Mouse (Mus musculus) heart, postnatal 0 days (tissue): ENCODE data around the gene Igll1. TPM values are rescaled to one million over a fixed set of nuclear protein-coding genes. Genes with fewer than 3 reads are reported as not detected.

Experiments used
- ATAC-seq: fragments of 200-750 bp; cut with Nextera tagmentation; 2 replicates; pipeline ENCODE4 v1.8.0; 2017; ENCODE audit warnings: low read depth, moderate number of reproducible peaks, moderate library complexity; ENCODE audit not compliant: insufficient read depth
- DNase-seq: peaks from one replicate; pipeline ENCODE4 v3.0.0-alpha.2; 2016; ENCODE audit warnings: low spot score
- H3K27ac ChIP-seq: fragments of 300-500 bp; sonication (generic); 2 replicates; pipeline ENCODE4 v1.5.1; 2014; ENCODE audit warnings: low read depth, mild to moderate bottlenecking
- H3K27me3 ChIP-seq: fragments of 300-500 bp; sonication (generic); 2 replicates; pipeline ENCODE4 v1.6.1; 2014; ENCODE audit warnings: low read length, mixed read lengths; ENCODE audit not compliant: control insufficient read depth, insufficient read depth
- H3K36me3 ChIP-seq: fragments of 300-500 bp; sonication (generic); replicated peaks from 2 replicates; pipeline ENCODE4 v1.6.1; 2014; ENCODE audit warnings: low read length, mixed read lengths; ENCODE audit not compliant: control insufficient read depth, insufficient read depth
- H3K4me1 ChIP-seq: fragments of 300-500 bp; sonication (generic); 2 replicates; pipeline ENCODE4 v1.6.1; 2014; ENCODE audit warnings: antibody characterized with exemption; ENCODE audit not compliant: control insufficient read depth, insufficient read depth
- H3K4me2 ChIP-seq: fragments of 300-500 bp; sonication (generic); 2 replicates; pipeline ENCODE4 v1.6.1; 2014; ENCODE audit warnings: low read depth, mild to moderate bottlenecking, low read length, moderate library complexity
- H3K4me3 ChIP-seq: fragments of 300-500 bp; sonication (generic); 2 replicates; pipeline ENCODE4 v1.5.1; 2014; ENCODE audit warnings: low read depth, low read length
- H3K9ac ChIP-seq: fragments of 300-500 bp; sonication (generic); replicated peaks from 2 replicates; pipeline ENCODE4 v1.6.1; 2014; ENCODE audit warnings: low read depth, low read length, mixed read lengths
- H3K9me3 ChIP-seq: fragments of 300-500 bp; sonication (generic); replicated peaks from 2 replicates; pipeline ENCODE4 v1.6.1; 2016; ENCODE audit warnings: low read length; ENCODE audit not compliant: control insufficient read depth
- CTCF ChIP-seq: IDR thresholded peaks from 2 replicates; pipeline ENCODE4 v1.5.1; 2016; ENCODE audit warnings: antibody characterized with exemption, control low read depth, low read depth
- EP300 ChIP-seq: IDR thresholded peaks from 2 replicates; pipeline ENCODE4 v1.6.1; 2016; ENCODE audit warnings: antibody characterized with exemption, low read depth
- whole genome bisulfite sequencing: fragments of 180-500 bp; shearing (Covaris S2); extraction: QIAGEN DNeasy Blood & Tissue Kit; methylation state at CpG from one replicate; pipeline ENCODE4 v1.1.7; 2014; 5-methylcytosine and 5-hydroxymethylcytosine counted together
- polyA plus RNA-seq: library from polyadenylated mRNA; unstranded; fragments of >200 nt; fragmentation: Nextera tagmentation; extraction: Ambion mirVana; gene quantifications from 2 replicates; pipeline ENCODE4 v1.2.1, GENCODE M21; 2015
- total RNA-seq: library from RNA; depleted of rRNA; stranded (reverse); fragments of >200 nt; gene quantifications from 2 replicates; pipeline ENCODE4 v1.2.3, GENCODE M21; 2014; ENCODE audit warnings: low replicate concordance

Igll1 gene
- total and polyA plus RNA-seq, 2 experiments from 2014 or later: not detected

- H3K36me3 ChIP-seq: peaks cover 100% of the 10 kb centered on the region
- no peak for DNase-seq
- no peak for ATAC-seq
- TF ChIP-seq EP300: no peak
- TF ChIP-seq CTCF: no peak
- H3K4me1 ChIP-seq: no peaks in the 10 kb centered on the region
- no peaks in the 10 kb centered on the region for H3K9me3 ChIP-seq
- no peak overlapping the region for H3K4me3 ChIP-seq
- H3K4me2 ChIP-seq: no peak overlapping the region
- 96% methylated on average over 1 of the region's 1 CpGs for WGBS
- H3K27ac ChIP-seq: no peak overlapping the region
- no peaks in the 10 kb centered on the region for H3K27me3 ChIP-seq
- no peak overlapping the region for H3K9ac ChIP-seq
Measured at GRCm38 (mm10) chr16:16888341-16888740, 24.6 kb upstream of the Igll1 start.

- Histone ChIP-seq H3K27me3 (no peaks in the 10 kb centered on the region), H3K9me3 (no peaks in the 10 kb centered on the region), H3K9ac (no peak overlapping the region), H3K4me2 (no peak overlapping the region), H3K36me3 (peaks cover 87% of the 10 kb centered on the region), H3K4me3 (no peak overlapping the region), H3K4me1 (no peaks in the 10 kb centered on the region), H3K27ac (no peak overlapping the region)
- ATAC-seq (no peak), DNase-seq (no peak)
- TF ChIP-seq CTCF (no peak), EP300 (no peak)
- 87% methylated on average over 5 of the region's 5 CpGs for WGBS
Measured at GRCm38 (mm10) chr16:16879025-16879424, 15.2 kb upstream of the Igll1 start.

- TF ChIP-seq EP300 (peak; percentile 57; the same call in 1 of the 2 replicates), CTCF (peak; percentile 30; the same call in 1 of the 2 replicates)
- H3K27ac ChIP-seq: peak within 1 kb of the TSS; percentile 96
- peak within 1 kb of the TSS; percentile 85 for H3K9ac ChIP-seq
- H3K9me3 ChIP-seq: no peaks in the 10 kb centered on the region
- H3K4me1 ChIP-seq: peaks cover 18% of the 10 kb centered on the region; the same call in 1 of the 2 replicates
- no peaks in the 10 kb centered on the region for H3K27me3 ChIP-seq
- ATAC-seq (peak; percentile 97), DNase-seq (peak; percentile 93)
- peak within 1 kb of the TSS; percentile 75 for H3K4me3 ChIP-seq
- H3K36me3 ChIP-seq: peaks cover 7% of the 10 kb centered on the region; the same call in 1 of the 2 replicates
- H3K4me2 ChIP-seq: peak within 1 kb of the TSS; percentile 65
- 0% methylated on average over 49 of the region's 49 CpGs for WGBS
Measured at GRCm38 (mm10) chr16:16870617-16871331, 7.0 kb upstream of the Igll1 start, which contains the start of the genes Top3b and Vpreb1. Gene Top3b, plus strand, starts transcription at chr16:16870736. Gene Vpreb1, minus strand, starts transcription at chr16:16870843.

- 0 out of 2 replicates have a peak, but pooled peaks cover 6% of the 10 kb centered on the region for H3K36me3 ChIP-seq
- H3K4me2 ChIP-seq: peak overlapping the region; percentile 51
- WGBS: 39% methylated on average over 7 of the region's 7 CpGs
- DNase-seq (no peak), ATAC-seq (no peak)
- no peaks in the 10 kb centered on the region for H3K9me3 ChIP-seq
- H3K27me3 ChIP-seq: no peaks in the 10 kb centered on the region
- H3K9ac ChIP-seq: no peak overlapping the region
- H3K27ac ChIP-seq: peak overlapping the region; percentile 61
- H3K4me1 ChIP-seq: peaks cover 18% of the 10 kb centered on the region; the same call in 1 of the 2 replicates
- peak overlapping the region; percentile 75 for H3K4me3 ChIP-seq
- TF ChIP-seq EP300 (no peak), CTCF (no peak)
Measured at GRCm38 (mm10) chr16:16870241-16870616, 6.4 kb upstream of the Igll1 start.

GRCm38 (mm10) chr16:16865696-16866561 lies 2.1 kb upstream of the Igll1 start:
- no peaks in the 10 kb centered on the region for H3K9me3 ChIP-seq
- DNase-seq: no peak
- no peak overlapping the region for H3K4me2 ChIP-seq
- no peaks in the 10 kb centered on the region for H3K36me3 ChIP-seq
- TF ChIP-seq EP300 (no peak), CTCF (no peak)
- H3K27me3 ChIP-seq: no peaks in the 10 kb centered on the region
- H3K4me1 ChIP-seq: peaks cover 3% of the 10 kb centered on the region; the same call in 1 of the 2 replicates
- ATAC-seq: no peak
- H3K27ac ChIP-seq: peak overlapping the region; percentile 1; the same call in 1 of the 2 replicates
- H3K4me3 ChIP-seq: no peak overlapping the region
- H3K9ac ChIP-seq: no peak overlapping the region
- WGBS: 40% methylated on average over 4 of the region's 5 CpGs
